Mouse (Mus musculus): ENCODE results near the gene Apold1. TPM values are rescaled to one million over a fixed set of nuclear protein-coding genes. Genes with fewer than 3 reads are reported as not detected.

Gene Apold1
- 3.8 and 4.2 TPM in 2 replicates for polyA plus RNA-seq (2015; fragmentation: Nextera tagmentation; extraction: Ambion mirVana)

DNA sequence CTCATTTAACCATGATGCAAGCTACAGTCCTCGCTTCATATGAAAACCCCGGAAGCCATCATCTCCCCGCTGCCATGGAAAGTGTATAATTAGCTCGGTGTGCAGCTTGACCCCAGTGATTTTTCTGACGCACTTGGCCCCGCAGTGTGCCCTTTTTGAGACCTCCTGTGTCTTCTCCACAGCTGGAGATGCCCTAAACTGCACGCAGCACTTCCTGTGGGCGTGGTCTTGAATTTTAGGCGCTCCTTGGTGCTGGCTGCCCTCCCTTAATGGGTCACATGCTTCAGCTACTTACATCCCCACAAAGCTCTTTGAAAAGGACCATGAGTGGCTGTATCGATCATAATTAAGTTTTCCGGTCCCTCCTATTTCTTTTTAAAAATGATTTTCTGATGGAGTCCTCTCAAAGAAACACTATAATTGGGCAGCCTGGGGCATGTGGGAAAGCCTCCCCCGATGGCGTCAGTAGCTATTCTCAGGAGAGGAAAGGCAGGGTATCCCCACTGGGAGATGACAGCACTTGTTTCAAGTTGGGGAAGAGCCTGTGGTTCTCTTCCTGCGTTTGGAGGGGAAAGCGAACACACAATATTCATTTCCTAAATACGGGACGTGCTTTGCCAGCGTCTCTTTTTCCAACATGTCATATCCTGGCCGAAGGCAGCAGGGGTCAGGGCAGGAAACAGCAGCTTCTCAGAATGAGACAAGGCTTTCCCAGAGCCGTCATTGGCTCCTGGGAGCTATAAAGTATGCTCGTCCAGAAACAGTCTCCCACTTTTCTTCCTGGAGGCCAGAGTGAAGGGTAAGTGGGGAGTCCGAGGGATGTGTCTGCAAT lies at the start of gene Apold1:
Gene Apold1 (plus strand): TSS at position 488 of the 832 bp plus-strand sequence.
- Histone ChIP-seq H3K4me2 (peak within 1 kb of the TSS; percentile 56), H3K4me3 (peak within 1 kb of the TSS; percentile 34), H3K4me1 (peaks cover 21% of the 10 kb centered on the region), H3K9ac (0 out of 2 replicates have a peak within 1 kb of the TSS, but pooled peaks have one; percentile 46), H3K9me3 (no peaks in the 10 kb centered on the region), H3K27ac (peak within 1 kb of the TSS; percentile 40; the same call in 1 of the 2 replicates), H3K27me3 (peaks cover 10% of the 10 kb centered on the region), H3K36me3 (no peaks in the 10 kb centered on the region)
- ATAC-seq (ENCODE audit: insufficient number of reproducible peaks, insufficient read depth, low FRiP score, low TSS enrichment, low read depth) = no peak
- 25% methylated on average over 22 of the region's 22 CpGs for WGBS

- Histone ChIP-seq H3K4me3 (peak overlapping the region; percentile 3; the same call in 1 of the 2 replicates), H3K36me3 (no peaks in the 10 kb centered on the region), H3K9ac (no peak overlapping the region; the same call in 1 of the 2 replicates), H3K4me1 (peaks cover 31% of the 10 kb centered on the region), H3K27ac (no peak overlapping the region), H3K9me3 (no peaks in the 10 kb centered on the region), H3K4me2 (peak overlapping the region; percentile 14), H3K27me3 (no peaks in the 10 kb centered on the region)
- ATAC-seq (ENCODE audit: insufficient number of reproducible peaks, insufficient read depth, low FRiP score, low TSS enrichment, low read depth) = no peak
- WGBS = 55% methylated on average over 12 of the region's 12 CpGs
These were observed 48.9 kb upstream of the Apold1 start for GRCm38 (mm10) chr6:134932486-134933206.

DNA sequence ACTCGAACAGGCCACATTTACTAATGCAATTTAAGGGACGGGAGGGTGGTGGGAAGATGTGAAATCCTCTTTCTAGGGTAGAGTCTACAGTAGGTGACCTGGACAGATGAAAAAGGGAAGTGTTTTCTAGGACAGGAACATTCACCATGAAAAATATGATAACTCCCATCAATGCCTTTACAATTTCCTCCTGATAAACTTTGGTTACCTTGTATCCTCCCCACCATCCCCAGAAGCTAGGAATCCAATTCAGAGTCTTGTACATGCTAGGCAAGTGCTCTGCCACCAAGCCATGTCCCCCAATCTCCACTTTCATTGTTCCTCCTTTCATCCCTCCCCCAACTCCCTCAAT lies 48.3 kb upstream of the Apold1 start:
- H3K36me3 ChIP-seq = no peaks in the 10 kb centered on the region
- H3K27me3 ChIP-seq = no peaks in the 10 kb centered on the region
- 65% methylated on average over 2 of the region's 2 CpGs for WGBS
- H3K4me3 ChIP-seq = no peak overlapping the region
- ATAC-seq (ENCODE audit: insufficient number of reproducible peaks, insufficient read depth, low FRiP score, low TSS enrichment, low read depth) = no peak
- no peaks in the 10 kb centered on the region for H3K9me3 ChIP-seq
- no peak overlapping the region; the same call in 1 of the 2 replicates for H3K9ac ChIP-seq
- H3K27ac ChIP-seq = no peak overlapping the region
- peaks cover 29% of the 10 kb centered on the region for H3K4me1 ChIP-seq
- H3K4me2 ChIP-seq = peak overlapping the region; percentile 14; the same call in 1 of the 2 replicates

DNA sequence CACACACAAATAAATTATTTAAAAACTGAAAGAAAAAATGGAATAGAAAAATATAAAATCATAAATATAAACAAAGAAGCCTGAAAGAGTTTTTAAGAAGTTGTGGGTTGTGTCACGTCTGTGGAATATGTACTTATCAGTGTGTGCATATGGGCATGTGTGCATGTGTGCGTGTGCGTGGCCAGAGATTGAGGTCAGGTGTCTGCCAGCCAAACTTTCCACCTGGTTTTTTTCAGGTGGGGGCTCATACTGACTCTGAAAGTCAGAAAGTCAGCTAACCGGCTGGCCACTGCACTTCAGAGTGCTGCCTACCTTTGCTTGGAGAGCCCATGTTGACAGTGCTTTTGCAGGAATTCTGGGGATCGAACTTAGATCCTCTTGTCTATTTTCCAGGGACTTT lies 47.2 kb upstream of the Apold1 start:
- no peak overlapping the region for H3K4me3 ChIP-seq
- ATAC-seq (ENCODE audit: insufficient number of reproducible peaks, insufficient read depth, low FRiP score, low TSS enrichment, low read depth) = no peak
- H3K9ac ChIP-seq = no peak overlapping the region
- H3K9me3 ChIP-seq = no peaks in the 10 kb centered on the region
- H3K27ac ChIP-seq = no peak overlapping the region
- H3K27me3 ChIP-seq = no peaks in the 10 kb centered on the region
- no peaks in the 10 kb centered on the region for H3K36me3 ChIP-seq
- peaks cover 26% of the 10 kb centered on the region for H3K4me1 ChIP-seq
- no peak overlapping the region for H3K4me2 ChIP-seq
- 91% methylated on average over 5 of the region's 5 CpGs for WGBS

DNA sequence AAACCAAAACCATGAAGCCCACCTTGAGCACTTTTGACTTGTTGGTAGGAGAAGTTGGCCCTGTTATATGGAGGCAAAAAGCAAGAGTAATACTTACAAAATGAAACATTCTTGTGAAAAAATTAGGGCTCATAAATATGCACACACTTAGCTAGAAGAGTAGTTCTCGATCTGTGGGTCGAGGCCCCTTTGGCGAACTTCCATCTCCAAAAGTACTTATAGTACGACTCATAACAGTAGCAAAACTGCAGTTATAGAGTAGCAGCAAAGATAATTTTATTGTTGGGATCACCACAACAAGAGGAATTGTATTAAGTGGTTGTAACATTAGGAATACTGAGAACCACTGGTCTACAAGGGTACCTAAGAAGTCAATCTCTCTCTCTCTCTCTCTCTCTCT lies 41.7 kb upstream of the Apold1 start:
- Histone ChIP-seq H3K4me3 (no peak overlapping the region), H3K27ac (no peak overlapping the region), H3K9ac (no peak overlapping the region), H3K4me2 (no peak overlapping the region), H3K27me3 (no peaks in the 10 kb centered on the region), H3K9me3 (no peaks in the 10 kb centered on the region), H3K4me1 (peaks cover 10% of the 10 kb centered on the region), H3K36me3 (peaks cover 11% of the 10 kb centered on the region; the same call in 1 of the 2 replicates)
- ATAC-seq (ENCODE audit: insufficient number of reproducible peaks, insufficient read depth, low FRiP score, low TSS enrichment, low read depth) = no peak
- 84% methylated on average over 4 of the region's 4 CpGs for WGBS

DNA sequence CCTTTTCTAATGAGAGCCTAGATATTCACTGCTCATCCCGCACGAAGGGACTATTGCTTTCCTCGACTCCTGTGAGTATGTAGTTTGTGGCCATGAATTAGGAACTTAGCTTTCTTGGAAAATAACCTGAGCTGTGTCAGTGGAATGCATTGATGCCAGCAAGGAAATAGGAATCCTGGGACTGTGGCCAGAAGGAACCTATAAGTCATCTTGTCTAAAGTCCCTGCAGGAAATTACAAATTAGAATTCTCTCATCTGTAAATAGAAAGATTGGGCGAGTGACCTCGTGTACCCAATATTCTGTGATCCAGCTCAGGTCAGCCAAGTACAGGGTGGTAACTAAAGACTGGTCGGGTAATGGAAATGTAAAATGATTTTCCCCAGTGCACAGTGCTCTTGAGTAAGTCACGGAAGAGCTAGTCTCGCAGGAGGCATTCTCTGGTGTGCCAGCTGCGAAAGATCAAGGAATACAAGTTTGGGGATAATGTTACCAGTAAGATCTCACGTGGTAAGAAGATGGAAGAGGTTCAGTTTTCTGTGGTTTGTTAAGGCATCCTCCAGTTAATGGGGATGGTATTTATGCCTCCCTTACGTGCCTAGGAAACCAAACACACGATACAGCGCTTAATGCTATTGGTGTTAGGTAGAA lies 37.6 kb upstream of the Apold1 start:
- ATAC-seq (ENCODE audit: insufficient number of reproducible peaks, insufficient read depth, low FRiP score, low TSS enrichment, low read depth) = no peak

DNA sequence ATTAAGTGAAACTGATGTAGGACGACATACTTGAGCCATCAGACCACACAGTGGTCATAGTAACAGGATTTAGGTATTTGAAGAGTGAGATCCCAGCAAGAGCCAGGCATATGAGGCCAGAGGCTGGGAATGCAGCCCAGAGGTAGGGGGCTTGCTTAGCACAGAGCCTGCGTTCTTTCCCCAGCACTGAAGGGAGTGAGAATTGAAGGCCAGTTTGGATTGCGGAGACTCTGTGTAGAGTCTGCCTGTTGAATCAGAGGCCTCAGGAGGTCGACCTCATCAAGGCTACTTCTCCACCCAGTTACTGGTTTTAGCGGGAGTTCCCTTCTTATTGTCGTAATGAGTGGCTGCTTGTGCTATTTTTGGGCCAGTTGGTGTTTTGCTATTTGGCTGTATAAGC lies 35.5 kb upstream of the Apold1 start:
- H3K4me2 ChIP-seq = no peak overlapping the region
- no peaks in the 10 kb centered on the region for H3K27me3 ChIP-seq
- no peaks in the 10 kb centered on the region for H3K9me3 ChIP-seq
- H3K4me1 ChIP-seq = peaks cover 10% of the 10 kb centered on the region
- H3K27ac ChIP-seq = peak overlapping the region; percentile 3; the same call in 1 of the 2 replicates
- ATAC-seq (ENCODE audit: insufficient number of reproducible peaks, insufficient read depth, low FRiP score, low TSS enrichment, low read depth) = no peak
- peaks cover 13% of the 10 kb centered on the region; the same call in 1 of the 2 replicates for H3K36me3 ChIP-seq
- H3K9ac ChIP-seq = no peak overlapping the region
- 74% methylated on average over 6 of the region's 6 CpGs for WGBS
- no peak overlapping the region for H3K4me3 ChIP-seq

More for the DNA sequence above, 37.6 kb upstream of the Apold1 start:
- no peak overlapping the region for H3K4me2 ChIP-seq
- H3K27me3 ChIP-seq = no peaks in the 10 kb centered on the region
- H3K9me3 ChIP-seq = no peaks in the 10 kb centered on the region
- H3K9ac ChIP-seq = no peak overlapping the region
- H3K27ac ChIP-seq = no peak overlapping the region
- 45% methylated on average over 13 of the region's 13 CpGs for WGBS
- peaks cover 11% of the 10 kb centered on the region; the same call in 1 of the 2 replicates for H3K36me3 ChIP-seq
- no peak overlapping the region for H3K4me3 ChIP-seq
- peaks cover 10% of the 10 kb centered on the region for H3K4me1 ChIP-seq

DNA sequence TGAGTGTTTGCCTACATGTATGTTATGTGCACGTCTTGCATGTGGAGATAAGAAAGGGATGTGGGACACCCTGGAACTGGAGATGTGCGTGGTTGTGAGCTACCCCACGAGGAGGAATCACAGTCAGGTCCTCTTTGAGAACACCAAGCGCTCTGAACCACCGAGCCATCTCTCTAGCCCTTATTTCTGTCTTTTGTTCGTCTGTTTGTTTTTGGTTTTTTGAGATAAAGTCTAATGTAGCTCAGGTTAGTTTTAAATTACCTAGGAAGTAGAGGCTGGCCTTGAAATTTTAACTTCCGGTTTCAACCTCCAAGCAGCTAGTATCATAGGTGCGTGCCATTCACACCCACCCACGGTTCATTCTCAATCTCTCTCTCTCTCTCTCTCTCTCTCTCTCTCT lies 34.7 kb upstream of the Apold1 start:
- no peak for ATAC-seq (ENCODE audit: insufficient number of reproducible peaks, insufficient read depth, low FRiP score, low TSS enrichment, low read depth)
- Histone ChIP-seq H3K4me3 (no peak overlapping the region), H3K27ac (no peak overlapping the region), H3K27me3 (no peaks in the 10 kb centered on the region), H3K9ac (no peak overlapping the region), H3K4me2 (no peak overlapping the region), H3K36me3 (peaks cover 10% of the 10 kb centered on the region; the same call in 1 of the 2 replicates), H3K9me3 (no peaks in the 10 kb centered on the region), H3K4me1 (peaks cover 10% of the 10 kb centered on the region)
- WGBS = 79% methylated on average over 9 of the region's 9 CpGs

DNA sequence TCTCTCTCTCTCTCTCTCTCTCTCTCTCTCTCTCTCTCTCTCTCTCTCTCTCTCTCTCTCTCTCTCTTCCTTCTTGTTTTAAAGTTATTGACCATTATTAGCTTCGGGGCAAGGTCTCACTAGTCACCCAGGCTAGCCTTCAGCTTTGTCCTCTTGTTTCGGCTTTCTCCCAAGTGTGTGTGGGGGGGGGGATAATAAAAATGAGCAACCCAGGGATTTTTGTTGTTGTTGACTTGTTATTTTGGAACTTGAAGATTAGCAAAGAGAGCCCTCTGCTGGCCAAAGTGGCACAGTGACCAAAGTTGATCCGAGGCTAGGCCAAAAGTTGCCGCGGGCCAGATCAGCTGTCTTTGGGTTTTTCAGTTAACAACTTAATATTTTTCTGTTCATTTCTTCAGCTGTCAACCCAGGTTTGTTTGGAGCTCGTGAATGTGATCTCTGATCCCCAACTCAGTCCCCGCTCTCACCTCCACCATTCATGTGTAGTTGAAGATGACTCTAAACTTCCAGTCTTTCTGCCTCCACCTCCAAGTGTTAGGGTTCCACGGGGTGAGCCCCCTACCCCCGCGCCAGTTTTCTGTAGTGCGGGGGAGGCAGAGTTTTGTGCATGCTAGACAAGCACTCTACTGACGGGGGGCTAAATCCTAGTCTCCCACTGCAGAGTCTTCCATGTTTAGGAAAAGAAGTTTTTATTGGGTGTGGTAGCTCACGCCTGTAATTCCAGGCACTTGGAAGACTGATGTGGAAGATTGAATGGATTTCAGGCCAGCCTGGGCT lies 34.0 kb upstream of the Apold1 start:
- no peak overlapping the region for H3K4me2 ChIP-seq
- H3K9ac ChIP-seq = no peak overlapping the region
- H3K4me1 ChIP-seq = peaks cover 10% of the 10 kb centered on the region
- no peaks in the 10 kb centered on the region for H3K27me3 ChIP-seq
- H3K9me3 ChIP-seq = no peaks in the 10 kb centered on the region
- H3K27ac ChIP-seq = no peak overlapping the region
- WGBS = 45% methylated on average over 13 of the region's 13 CpGs
- ATAC-seq (ENCODE audit: insufficient number of reproducible peaks, insufficient read depth, low FRiP score, low TSS enrichment, low read depth) = 0 out of 2 replicates have a peak, but pooled peaks have one; percentile 56
- peaks cover 12% of the 10 kb centered on the region; the same call in 1 of the 2 replicates for H3K36me3 ChIP-seq
- no peak overlapping the region for H3K4me3 ChIP-seq

- 72% methylated on average over 11 of the region's 11 CpGs for WGBS
- no peak overlapping the region for H3K9ac ChIP-seq
- H3K4me2 ChIP-seq = no peak overlapping the region
- ATAC-seq (ENCODE audit: insufficient number of reproducible peaks, insufficient read depth, low FRiP score, low TSS enrichment, low read depth) = no peak
- H3K9me3 ChIP-seq = no peaks in the 10 kb centered on the region
- H3K4me3 ChIP-seq = no peak overlapping the region
- peaks cover 12% of the 10 kb centered on the region; the same call in 1 of the 2 replicates for H3K36me3 ChIP-seq
- no peak overlapping the region for H3K27ac ChIP-seq
- H3K4me1 ChIP-seq = peaks cover 9% of the 10 kb centered on the region
- H3K27me3 ChIP-seq = no peaks in the 10 kb centered on the region
These were observed 32.9 kb upstream of the Apold1 start for GRCm38 (mm10) chr6:134948522-134949061.

All from embryonic facial prominence, embryonic 13.5 days (tissue).